Mouse (Mus musculus) cerebellum, adult 2 months (tissue): ENCODE data around the gene Nrap.

Source experiments
- CTCF ChIP-seq: fragments of 200-500 bp; IDR thresholded peaks from 2 replicates; pipeline ENCODE4 v1.5.1; 2011; ENCODE audit warnings: low read depth, mild to moderate bottlenecking, control low read depth, low read length, moderate library complexity, borderline replicate concordance; ENCODE audit not compliant: insufficient read depth
- POLR2A ChIP-seq: fragments of 200-500 bp; IDR thresholded peaks from 2 replicates; pipeline ENCODE4 v1.6.1; 2011; ENCODE audit warnings: low read length, control low read depth, borderline replicate concordance; ENCODE audit not compliant: insufficient read depth

- TF ChIP-seq POLR2A (no peak), CTCF (no peak)
These were observed 100.2 kb downstream of the Nrap start for GRCm38 (mm10) chr19:56289642-56290041.
